Mouse (Mus musculus) kidney, adult 2 months (tissue): ENCODE data around the gene Tfam. TPM values are rescaled to one million over a fixed set of nuclear protein-coding genes. Genes with fewer than 3 reads are reported as not detected.
A peak's percentile ranks its signal among the peaks of the same experiment; 100 is the strongest.

Experiments
- DNase-seq: peaks from one replicate; pipeline ENCODE4 v3.0.0; 2021
- H3K27ac ChIP-seq: fragments of 200-500 bp; 2 replicates; pipeline ENCODE4 v1.5.1; 2012; ENCODE audit warnings: low read depth, low read length, control low read depth, inconsistent platforms; ENCODE audit not compliant: insufficient read depth
- H3K27me3 ChIP-seq: fragments of 200-500 bp; replicated peaks from 2 replicates; pipeline ENCODE4 v1.6.1; 2012; ENCODE audit warnings: mild to moderate bottlenecking, moderate library complexity, low read length, inconsistent platforms; ENCODE audit not compliant: control insufficient read depth, insufficient read depth
- H3K36me3 ChIP-seq: fragments of 200-500 bp; 2 replicates; pipeline ENCODE4 v1.6.1; 2012; ENCODE audit warnings: mild to moderate bottlenecking, moderate library complexity, low read length, inconsistent platforms; ENCODE audit not compliant: control insufficient read depth, insufficient read depth
- H3K4me1 ChIP-seq: fragments of 200-500 bp; 2 replicates; pipeline ENCODE4 v1.6.1; 2011; ENCODE audit warnings: low read length; ENCODE audit not compliant: control insufficient read depth, insufficient read depth
- H3K4me3 ChIP-seq: fragments of 200-500 bp; 2 replicates; pipeline ENCODE4 v1.5.1; 2011; ENCODE audit warnings: mild to moderate bottlenecking, low read depth, low read length, control low read depth; ENCODE audit not compliant: insufficient read depth
- CTCF ChIP-seq: fragments of 200-500 bp; conservative IDR thresholded peaks from 2 replicates; pipeline ENCODE4 v1.5.1; 2011; ENCODE audit warnings: low read depth, mild to moderate bottlenecking, control low read depth, low read length, moderate library complexity, mixed read lengths; ENCODE audit not compliant: insufficient read depth, insufficient read length
- POLR2A ChIP-seq: fragments of 200-500 bp; IDR thresholded peaks from one replicate; pipeline ENCODE4 v1.6.1; 2011; ENCODE audit warnings: low read depth, low read length, control low read depth
- WGBS: fragments of 180-500 bp; shearing (Covaris S2); methylation state at CpG from one replicate; pipeline ENCODE4 v1.1.7; 2018; 5-methylcytosine and 5-hydroxymethylcytosine counted together
- polyA plus RNA-seq: library from polyadenylated mRNA; depleted of rRNA; stranded (reverse); fragments of >200 nt; gene quantifications from 2 replicates; pipeline ENCODE4 v1.2.3, GENCODE M21; 2012; rRNA removed

The Tfam gene
- 9.0 and 12.8 TPM in 2 replicates for polyA plus RNA-seq

DNA sequence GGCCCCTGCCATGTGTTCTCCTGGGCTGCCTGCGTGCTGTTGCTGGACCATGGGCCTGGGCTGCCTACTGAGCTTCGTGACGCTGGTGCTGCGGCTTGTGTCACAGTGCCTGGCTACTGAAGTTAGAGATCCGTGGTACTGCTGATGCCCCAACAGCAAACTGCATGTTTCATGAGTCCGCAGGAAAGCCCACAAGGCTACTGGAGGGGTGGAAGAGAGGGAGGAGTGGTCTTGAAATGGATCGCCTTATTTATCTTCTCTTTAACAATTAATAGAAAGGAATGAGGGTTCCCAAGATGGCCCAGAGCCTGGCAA is at the start of gene Tfam:
TSS of gene Tfam (minus strand) at position 41 of the 315 bp plus-strand sequence.
- Histone ChIP-seq H3K36me3 (no peaks in the 10 kb centered on the region; the same call in 1 of the 2 replicates), H3K27ac (peak within 1 kb of the TSS; percentile 79), H3K4me3 (peak within 1 kb of the TSS; percentile 94), H3K27me3 (no peaks in the 10 kb centered on the region), H3K4me1 (0 out of 2 replicates have a peak, but pooled peaks cover 2% of the 10 kb centered on the region)
- 2% methylated on average over 7 of the region's 7 CpGs for WGBS
- no peak for TF ChIP-seq POLR2A
- no peak for DNase-seq

DNA sequence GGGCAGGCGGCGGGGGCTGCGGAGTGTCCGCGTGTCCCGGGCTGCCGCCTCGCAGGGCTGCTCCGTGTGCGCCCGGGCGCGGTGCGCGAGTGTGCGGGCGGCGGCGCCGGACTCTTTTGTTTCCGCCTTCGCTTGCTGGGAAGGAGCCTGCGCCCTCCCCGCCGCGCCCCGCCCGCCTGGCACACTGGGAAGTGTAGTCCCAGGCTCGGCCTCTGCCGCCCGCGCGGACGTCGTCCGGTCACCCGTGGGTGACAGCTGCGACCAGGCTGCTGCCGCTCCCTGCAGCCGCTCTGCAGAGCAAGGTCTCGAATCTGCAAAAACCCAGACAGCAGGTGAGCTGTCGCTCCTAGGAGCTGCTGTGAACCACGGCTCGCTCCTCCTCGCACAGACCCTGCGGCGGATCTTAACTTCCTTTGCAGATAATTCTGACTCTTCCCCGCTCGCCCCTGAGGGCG is 47.1 kb upstream of the Tfam start, which contains the start of gene Ube2d1:
TSS of gene Ube2d1 (minus strand) at position 137 of the 455 bp plus-strand sequence.
- no peak within 1 kb of the TSS for H3K27ac ChIP-seq
- DNase-seq: peak; percentile 91

DNA sequence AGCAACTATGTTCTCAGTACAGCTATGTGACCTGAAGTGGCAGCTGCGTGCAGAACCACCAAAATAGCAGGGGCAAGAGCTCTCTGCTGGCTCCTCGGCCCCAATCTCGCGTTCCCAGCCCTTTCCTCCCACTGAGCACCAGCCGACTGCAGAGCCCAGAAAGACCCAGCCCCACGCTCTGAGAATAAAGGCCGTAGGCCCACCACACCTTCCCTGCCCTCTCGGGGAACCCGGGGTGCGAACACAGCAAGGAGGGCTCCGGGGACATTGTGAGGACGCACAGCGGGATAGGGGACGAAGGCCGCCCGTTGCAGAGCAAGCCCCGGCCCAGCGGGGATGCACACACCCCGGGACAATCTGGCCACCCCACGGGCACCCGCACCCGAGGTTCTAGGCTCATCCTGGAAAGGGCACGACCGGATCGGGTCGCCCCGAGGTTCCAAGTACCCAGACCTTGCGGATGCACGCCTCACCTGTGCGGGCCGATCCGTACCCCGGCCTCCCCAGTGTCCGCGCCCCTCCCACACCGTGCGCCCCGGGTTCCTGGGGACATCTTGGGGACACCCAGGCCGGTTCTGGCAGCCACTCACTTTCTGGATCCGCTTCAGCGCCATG is 46.5 kb upstream of the Tfam start:
- Histone ChIP-seq H3K36me3 (no peaks in the 10 kb centered on the region), H3K4me3 (peak overlapping the region; percentile 97), H3K27ac (no peak overlapping the region), H3K4me1 (peaks cover 8% of the 10 kb centered on the region), H3K27me3 (no peaks in the 10 kb centered on the region)
- TF ChIP-seq CTCF: no peak
- WGBS: under 1% methylated on average over 41 of the region's 41 CpGs
- DNase-seq: no peak

More for the DNA sequence above, 47.1 kb upstream of the Tfam start, which contains the start of gene Ube2d1:
- Histone ChIP-seq H3K4me1 (peaks cover 8% of the 10 kb centered on the region), H3K36me3 (no peaks in the 10 kb centered on the region), H3K4me3 (peak within 1 kb of the TSS; percentile 97), H3K27me3 (no peaks in the 10 kb centered on the region)
- under 1% methylated on average over 49 of the region's 50 CpGs for WGBS
- TF ChIP-seq POLR2A (peak; percentile 25), CTCF (no peak)

DNA sequence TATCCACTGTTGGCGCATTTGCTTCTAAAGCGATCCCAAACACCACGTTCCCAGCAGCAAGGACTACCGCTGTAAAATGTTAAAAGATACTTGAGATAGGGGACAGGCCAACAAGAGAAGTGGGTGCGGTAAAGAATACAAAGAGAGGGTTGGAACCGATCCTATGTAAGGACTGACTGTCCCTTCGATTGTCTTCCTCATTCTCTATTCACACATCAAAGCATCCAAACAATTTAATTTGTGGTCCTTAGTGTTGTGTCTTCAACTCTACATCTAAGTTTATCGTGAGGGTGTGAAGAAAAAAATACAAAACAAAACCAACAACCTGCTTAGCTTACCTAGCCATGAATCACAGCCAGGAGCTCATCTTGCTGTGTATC is 46.0 kb upstream of the Tfam start:
- peak overlapping the region; percentile 97 for H3K4me3 ChIP-seq
- 24% methylated on average over 8 of the region's 8 CpGs for WGBS
- no peak overlapping the region for H3K27ac ChIP-seq
- no peaks in the 10 kb centered on the region for H3K27me3 ChIP-seq
- H3K4me1 ChIP-seq: peaks cover 8% of the 10 kb centered on the region
- DNase-seq: no peak
- no peak for TF ChIP-seq CTCF
- no peak for TF ChIP-seq POLR2A
- no peaks in the 10 kb centered on the region for H3K36me3 ChIP-seq

DNA sequence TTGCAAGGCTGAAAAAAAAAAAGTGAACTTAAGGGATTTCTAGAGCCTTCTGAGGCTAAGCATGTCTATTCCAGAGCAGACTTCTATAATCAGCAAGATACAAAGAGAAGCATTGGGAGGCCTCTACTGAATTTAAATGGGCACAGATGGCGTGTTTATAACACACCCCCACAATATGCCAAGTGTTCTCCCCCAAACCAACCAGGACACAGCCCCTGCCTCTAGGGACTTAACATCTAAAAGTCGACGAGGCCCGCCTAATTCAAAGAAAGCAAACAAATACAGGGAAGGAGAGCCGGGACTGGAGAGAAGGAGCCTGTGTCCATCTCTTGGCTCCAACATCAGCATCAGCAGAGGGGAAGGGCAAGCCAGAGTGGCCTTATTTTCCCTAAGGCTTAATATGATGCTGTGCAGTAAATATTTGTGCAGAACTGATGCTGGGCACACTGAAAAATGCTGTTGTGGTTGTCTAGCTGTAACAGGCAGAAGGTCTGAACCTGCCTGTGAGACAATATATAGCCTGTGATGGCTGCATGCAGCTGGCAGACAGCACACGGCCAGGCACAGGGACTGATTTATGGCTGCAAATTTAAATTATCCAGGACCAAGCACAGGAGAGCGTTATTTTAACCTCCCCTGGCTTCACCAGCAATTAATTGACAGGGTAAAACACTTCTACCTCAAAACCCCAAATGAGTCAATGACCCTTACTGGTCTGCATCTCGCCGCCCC is 35.1 kb upstream of the Tfam start:
- DNase-seq: no peak
- no peak overlapping the region for H3K4me3 ChIP-seq
- TF ChIP-seq CTCF: no peak
- no peak for TF ChIP-seq POLR2A
- peaks cover 3% of the 10 kb centered on the region; the same call in 1 of the 2 replicates for H3K4me1 ChIP-seq
- H3K27me3 ChIP-seq: no peaks in the 10 kb centered on the region
- no peaks in the 10 kb centered on the region for H3K36me3 ChIP-seq
- 65% methylated on average over 9 of the region's 9 CpGs for WGBS
- no peak overlapping the region for H3K27ac ChIP-seq

DNA sequence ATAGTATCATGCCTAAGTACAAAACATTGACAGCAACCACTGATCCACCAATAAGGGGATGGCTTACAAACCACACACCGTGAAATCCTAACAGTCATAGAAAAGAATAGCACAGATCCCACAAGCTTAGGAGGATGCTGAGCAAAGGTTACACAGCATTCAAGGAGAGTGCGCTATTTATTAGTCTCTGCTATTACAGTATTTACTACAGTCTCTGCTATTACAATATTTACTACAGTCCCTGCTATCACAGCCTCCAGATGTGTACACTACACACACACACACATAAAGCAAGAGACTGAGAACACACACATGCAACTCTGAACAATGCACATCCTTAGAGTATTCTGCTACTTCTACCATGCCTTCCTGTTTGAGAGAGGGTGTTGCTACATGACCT is 29.9 kb upstream of the Tfam start:
- no peak overlapping the region for H3K27ac ChIP-seq
- TF ChIP-seq CTCF (no peak), POLR2A (no peak)
- H3K36me3 ChIP-seq: no peaks in the 10 kb centered on the region
- H3K4me3 ChIP-seq: no peak overlapping the region
- DNase-seq: no peak
- 83% methylated on average over 2 of the region's 2 CpGs for WGBS
- H3K27me3 ChIP-seq: no peaks in the 10 kb centered on the region
- peaks cover under 1% of the 10 kb centered on the region; the same call in 1 of the 2 replicates for H3K4me1 ChIP-seq

DNA sequence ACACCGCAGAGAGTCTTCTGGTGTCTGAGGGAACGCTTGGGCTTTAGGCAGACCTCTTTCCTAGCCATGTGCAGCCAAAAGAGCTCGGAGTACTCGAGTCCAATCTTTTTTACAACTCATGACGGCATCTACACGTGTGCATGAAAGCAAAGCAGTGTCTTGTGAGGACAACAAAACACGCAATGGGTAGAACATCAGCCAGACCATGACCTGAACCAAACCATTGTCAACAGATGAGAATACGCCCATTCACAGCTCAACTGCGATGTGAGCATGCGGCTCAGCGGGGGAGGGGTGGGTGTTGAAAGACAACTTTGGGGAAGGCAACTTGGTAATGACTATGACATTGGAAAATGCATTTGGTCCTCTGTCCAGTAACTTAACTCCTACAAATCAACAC is 29.4 kb upstream of the Tfam start:
- DNase-seq: no peak
- 80% methylated on average over 11 of the region's 11 CpGs for WGBS
- H3K27ac ChIP-seq: no peak overlapping the region
- no peaks in the 10 kb centered on the region for H3K4me1 ChIP-seq
- H3K4me3 ChIP-seq: no peak overlapping the region
- no peak for TF ChIP-seq POLR2A
- TF ChIP-seq CTCF: no peak
- no peaks in the 10 kb centered on the region for H3K27me3 ChIP-seq
- no peaks in the 10 kb centered on the region for H3K36me3 ChIP-seq
